In the genomic region with DNA sequence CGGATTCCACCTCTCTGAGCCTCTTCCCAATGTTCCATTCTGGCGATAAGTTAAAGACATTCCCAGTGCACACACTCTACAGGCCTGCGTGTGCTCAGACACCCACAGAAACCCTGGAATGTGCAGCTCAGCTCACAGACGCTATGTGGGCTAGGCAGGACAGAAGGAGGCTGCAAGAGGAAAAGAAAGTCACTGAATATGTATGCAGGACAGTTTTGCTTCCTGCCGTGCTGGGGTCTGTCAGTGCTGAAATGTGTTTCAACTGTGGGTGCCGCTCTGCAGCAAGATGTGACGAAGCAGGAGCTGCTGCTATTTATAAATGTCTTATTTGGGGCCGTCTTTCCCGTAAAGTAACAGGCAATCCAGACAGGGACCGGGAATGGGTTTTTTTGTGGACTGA, we compare ENCODE assay signal across 9 mouse cellular contexts. TPM values are rescaled to one million over a fixed set of nuclear protein-coding genes. Genes with fewer than 3 reads are reported as not detected.
DNase-seq lines count a peak whose midpoint lies in the region; ATAC-seq lines count a peak whose summit lies in the region.
"Had no signal": no experiment of that assay in that cellular context is flagged by ENCODE, and none has a peak within 500 bp of the region (broad histone marks: within the 10 kb centered on the region; RNA-seq: fewer than 3 reads in every experiment).

No protein-coding gene starts in this region.

- H3K4me2 ChIP-seq in heart, embryonic 11.5 days = peak overlapping the region; percentile 50

- 31% methylated on average over 10 of the region's 10 CpGs for WGBS in heart, embryonic 11.5 days (ENCODE audit: insufficient replicate concordance)

- no peak for ATAC-seq in heart, embryonic 11.5 days (replicated peaks; ENCODE audit: insufficient number of reproducible peaks, low FRiP score, low TSS enrichment)
- ATAC-seq in inflammation-experienced regulatory T-cells, adult 6 months = no peak

- peak overlapping the region; percentile 14; the same call in 1 of the 2 replicates for H3K4me3 ChIP-seq in heart, embryonic 11.5 days (ENCODE audit: low read depth, low read length)

- peak overlapping the region; percentile 31 for H3K27ac ChIP-seq in heart, embryonic 11.5 days (ENCODE audit: low read depth, low read length)

- no peaks in the 10 kb centered on the region for H3K36me3 ChIP-seq in heart, embryonic 11.5 days (ENCODE audit: control insufficient read depth, insufficient read depth, low read length)

- peaks cover 45% of the 10 kb centered on the region for H3K4me1 ChIP-seq in heart, embryonic 11.5 days (ENCODE audit: control insufficient read depth, insufficient read depth, low read length)

- H3K9me3 ChIP-seq in heart, embryonic 11.5 days (replicated peaks; ENCODE audit: control insufficient read depth, low read length) = no peaks in the 10 kb centered on the region

- no peaks in the 10 kb centered on the region for H3K27me3 ChIP-seq in heart, embryonic 11.5 days (ENCODE audit: control insufficient read depth, insufficient read depth, low read length)

- intact Hi-C loops in heart, postnatal 36 days (cut with DNase I) = no loop called here
- intact Hi-C loops in left cerebral cortex, postnatal 36 days (cut with DNase I) = no loop called here

- DNase-seq in heart, postnatal 36 days = no peak
- DNase-seq in Muller cell, postnatal 12 days (ENCODE audit: inconsistent ontology term) = peak; percentile 37
- DNase-seq in frontal cortex, postnatal 25 days (ENCODE audit: low spot score in 2 of 2) = peak; percentile 29 to 43
- DNase-seq in left cerebral cortex, postnatal 36 days (ENCODE audit: low spot score in 2 of 2) = peak; percentile 78 to 84
- DNase-seq in gastrocnemius, adult 8-10 months (ENCODE audit: low spot score in 2 of 2) = no peak
- no peak for DNase-seq in thymus, postnatal 25 days
- DNase-seq: adrenal gland, postnatal 14 days had no signal

- H3K9ac ChIP-seq in heart, embryonic 11.5 days (ENCODE audit: low read depth, low read length) = no peak overlapping the region

RNA-seq across cellular contexts. Expression of gene Uck2, which starts 25.4 kb away (rescaled TPM):
- 66.6 and 71.2 TPM in 2 replicates for polyA plus RNA-seq in heart, embryonic 11.5 days (2014; fragmentation: Nextera tagmentation; extraction: Ambion mirVana)
- total RNA-seq in heart, postnatal 36 days (2021) = 10 to 100 TPM; 52.8 to 54.2 TPM
- 10 to 100 TPM; 37.4 to 42.5 TPM for total RNA-seq in left cerebral cortex, postnatal 36 days (2021)
- polyA plus RNA-seq in inflammation-experienced regulatory T-cells, adult 6 months (2017; shearing (Covaris generic)) = 10 to 100 TPM; 22.3 to 28.8 (median 23.2) TPM
- 10 to 100 TPM; 14.2 to 17.6 (median 16.4) TPM for total RNA-seq in gastrocnemius, adult 8-10 months (2022)

RNA-seq across cellular contexts. Expression of gene Tmco1, which starts 48.5 kb away (rescaled TPM):
- 96.1 and 98.9 TPM in 2 replicates for polyA plus RNA-seq in heart, embryonic 11.5 days (2014; fragmentation: Nextera tagmentation; extraction: Ambion mirVana)
- 10 to 100 TPM; 87.5 to 93.7 TPM for total RNA-seq in heart, postnatal 36 days (2021)
- total RNA-seq in left cerebral cortex, postnatal 36 days (2021) = 10 to 100 TPM; 42.6 to 46.5 TPM
- 100 to 1,000 TPM; 100 to 124 (median 106) TPM for polyA plus RNA-seq in inflammation-experienced regulatory T-cells, adult 6 months (2017; shearing (Covaris generic))
- total RNA-seq in gastrocnemius, adult 8-10 months (2022) = 10 to 100 TPM; 36.6 to 41.4 (median 38.9) TPM

Comparison
In these comparisons a context has a peak if more than half of its experiments do, and no peak if none do; other contexts are left out.
1. DNase-seq: peak in Muller cell, postnatal 12 days (single experiment), frontal cortex, postnatal 25 days (2 of 2) and left cerebral cortex, postnatal 36 days (2 of 2); none in heart, postnatal 36 days (0 of 2), gastrocnemius, adult 8-10 months (0 of 2) and thymus, postnatal 25 days (single experiment).